Mouse (Mus musculus): Measurements from ENCODE around the gene Tmbim1. TPM values are rescaled to one million over a fixed set of nuclear protein-coding genes. Genes with fewer than 3 reads are reported as not detected.

The Tmbim1 gene
- polyA plus RNA-seq, 2 experiments: 41.7 to 48.0 TPM

DNA sequence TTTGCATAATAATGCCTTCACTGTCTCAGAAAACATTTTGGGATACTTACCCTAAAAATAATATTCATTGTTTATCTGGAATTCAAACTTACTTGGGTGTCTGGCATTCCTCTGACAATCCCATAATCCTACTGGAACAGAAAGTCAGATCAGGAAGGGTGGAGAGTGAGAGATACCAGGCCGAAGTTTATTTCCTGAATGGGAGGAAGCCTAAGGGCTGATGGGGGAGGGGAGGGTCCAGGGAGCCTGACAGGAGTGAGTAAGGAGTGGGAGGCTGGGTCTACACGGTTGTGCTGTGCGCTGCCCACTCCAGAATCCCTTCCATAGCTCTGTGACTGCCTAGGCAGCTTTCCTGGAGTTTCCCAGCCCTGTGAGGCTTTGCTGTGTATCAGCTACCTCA is 4.3 kb upstream of the Tmbim1 start:
- 21% methylated on average over 3 of the region's 3 CpGs for WGBS
- Histone ChIP-seq H3K4me3 (replicated peaks; ENCODE audit: low read length) (no peak overlapping the region), H3K4me2 (replicated peaks; ENCODE audit: low read depth, low read length, severe bottlenecking) (no peak overlapping the region), H3K36me3 (ENCODE audit: control insufficient read depth, insufficient read depth, low read length) (no peaks in the 10 kb centered on the region), H3K4me1 (ENCODE audit: control insufficient read depth, insufficient read depth, low read length) (no peaks in the 10 kb centered on the region), H3K9ac (ENCODE audit: low read depth, low read length, severe bottlenecking) (no peak overlapping the region), H3K27ac (replicated peaks; ENCODE audit: low read depth, low read length) (no peak overlapping the region), H3K9me3 (ENCODE audit: control insufficient read depth, low read length) (no peaks in the 10 kb centered on the region), H3K27me3 (ENCODE audit: control insufficient read depth, insufficient read depth, low read length) (no peaks in the 10 kb centered on the region)
- ATAC-seq (ENCODE audit: low FRiP score, low read depth) (no peak), DNase-seq (ENCODE audit: low spot score) (no peak)
- no peak for TF ChIP-seq POLR2A (IDR thresholded peaks at IDR 0.05; ENCODE audit: borderline replicate concordance, extremely low read depth, insufficient read depth, insufficient read length)

DNA sequence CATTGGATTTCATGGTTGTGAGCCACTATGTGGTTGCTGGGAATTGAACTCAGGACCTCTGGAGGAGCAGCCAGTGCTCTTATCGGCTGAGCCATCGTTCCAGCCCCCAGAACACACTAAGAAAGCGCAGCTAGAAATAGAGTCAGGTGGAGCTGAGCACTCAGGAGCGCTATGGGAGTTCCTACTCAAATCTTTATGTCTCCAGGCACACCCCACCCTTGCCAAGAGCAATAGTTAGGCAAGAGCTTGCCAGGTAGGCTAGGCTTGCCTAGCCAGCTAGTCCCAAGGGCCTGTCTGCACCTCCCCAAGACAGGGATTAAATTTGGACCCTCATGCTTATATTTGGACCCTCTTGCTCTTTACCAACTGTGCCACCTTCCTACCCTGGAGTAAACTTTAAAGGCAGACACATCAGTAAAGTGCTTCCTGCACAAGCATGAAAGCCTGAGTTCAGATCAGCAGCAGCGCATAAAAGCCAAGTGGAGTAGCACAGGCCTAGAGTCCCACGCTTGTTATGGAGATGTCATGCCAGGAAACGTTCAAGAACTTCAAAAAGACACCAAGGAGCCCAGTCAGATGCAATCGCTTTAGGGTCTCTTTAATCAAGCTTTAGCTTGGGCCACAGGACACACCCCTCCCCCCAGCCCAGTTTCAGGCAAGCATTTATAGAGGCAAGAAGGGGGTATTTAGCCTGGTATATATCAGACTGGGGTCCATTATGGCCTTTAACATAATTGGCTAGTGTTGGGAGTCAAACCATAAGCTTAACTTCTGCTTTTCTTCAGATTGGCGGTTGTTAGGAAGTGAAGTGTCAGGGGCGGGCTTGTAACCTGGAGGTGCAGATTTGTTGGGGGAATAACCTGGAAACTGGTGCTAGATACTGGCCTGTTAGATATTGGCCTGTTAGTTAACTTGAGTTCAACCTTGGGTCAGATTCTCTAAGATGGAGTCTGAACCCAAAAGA is 2.9 kb upstream of the Tmbim1 start:
- Histone ChIP-seq H3K27ac (replicated peaks; ENCODE audit: low read depth, low read length) (no peak overlapping the region), H3K27me3 (ENCODE audit: control insufficient read depth, insufficient read depth, low read length) (no peaks in the 10 kb centered on the region), H3K9ac (ENCODE audit: low read depth, low read length, severe bottlenecking) (no peak overlapping the region), H3K4me2 (replicated peaks; ENCODE audit: low read depth, low read length, severe bottlenecking) (no peak overlapping the region), H3K9me3 (ENCODE audit: control insufficient read depth, low read length) (no peaks in the 10 kb centered on the region), H3K4me1 (ENCODE audit: control insufficient read depth, insufficient read depth, low read length) (no peaks in the 10 kb centered on the region), H3K4me3 (replicated peaks; ENCODE audit: low read length) (no peak overlapping the region), H3K36me3 (ENCODE audit: control insufficient read depth, insufficient read depth, low read length) (no peaks in the 10 kb centered on the region)
- TF ChIP-seq POLR2A (IDR thresholded peaks at IDR 0.05; ENCODE audit: borderline replicate concordance, extremely low read depth, insufficient read depth, insufficient read length): no peak
- ATAC-seq (ENCODE audit: low FRiP score, low read depth) (no peak), DNase-seq (ENCODE audit: low spot score) (no peak)
- 57% methylated on average over 10 of the region's 10 CpGs for WGBS

DNA sequence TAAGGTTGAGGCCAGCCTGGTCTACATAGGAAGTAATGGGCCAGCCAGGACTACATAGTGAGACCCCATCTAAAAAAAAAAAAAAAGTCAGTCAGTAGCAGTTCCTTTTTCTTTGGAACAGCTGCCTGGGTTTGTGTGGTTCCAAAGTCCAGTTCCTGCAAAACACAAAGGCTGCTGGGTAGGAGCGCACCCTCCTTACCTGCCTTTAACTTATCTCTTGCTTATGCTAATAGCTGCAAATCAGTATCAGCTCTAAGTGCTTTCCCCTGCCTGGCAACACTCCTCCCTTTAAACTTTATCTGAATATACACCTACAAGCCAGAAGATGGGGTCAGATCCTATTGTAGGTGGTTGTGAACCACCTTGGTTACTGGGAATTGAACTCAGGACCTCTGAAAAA is 1.7 kb upstream of the Tmbim1 start:
- DNase-seq (ENCODE audit: low spot score) (no peak), ATAC-seq (ENCODE audit: low FRiP score, low read depth) (no peak)
- Histone ChIP-seq H3K27me3 (ENCODE audit: control insufficient read depth, insufficient read depth, low read length) (no peaks in the 10 kb centered on the region), H3K9ac (ENCODE audit: low read depth, low read length, severe bottlenecking) (no peak overlapping the region), H3K4me3 (replicated peaks; ENCODE audit: low read length) (no peak overlapping the region), H3K36me3 (ENCODE audit: control insufficient read depth, insufficient read depth, low read length) (no peaks in the 10 kb centered on the region), H3K4me2 (replicated peaks; ENCODE audit: low read depth, low read length, severe bottlenecking) (no peak overlapping the region), H3K4me1 (ENCODE audit: control insufficient read depth, insufficient read depth, low read length) (peaks cover 6% of the 10 kb centered on the region), H3K27ac (replicated peaks; ENCODE audit: low read depth, low read length) (no peak overlapping the region), H3K9me3 (ENCODE audit: control insufficient read depth, low read length) (no peaks in the 10 kb centered on the region)
- TF ChIP-seq POLR2A (IDR thresholded peaks at IDR 0.05; ENCODE audit: borderline replicate concordance, extremely low read depth, insufficient read depth, insufficient read length): no peak
- WGBS: 100% methylated on average over 1 of the region's 1 CpGs

DNA sequence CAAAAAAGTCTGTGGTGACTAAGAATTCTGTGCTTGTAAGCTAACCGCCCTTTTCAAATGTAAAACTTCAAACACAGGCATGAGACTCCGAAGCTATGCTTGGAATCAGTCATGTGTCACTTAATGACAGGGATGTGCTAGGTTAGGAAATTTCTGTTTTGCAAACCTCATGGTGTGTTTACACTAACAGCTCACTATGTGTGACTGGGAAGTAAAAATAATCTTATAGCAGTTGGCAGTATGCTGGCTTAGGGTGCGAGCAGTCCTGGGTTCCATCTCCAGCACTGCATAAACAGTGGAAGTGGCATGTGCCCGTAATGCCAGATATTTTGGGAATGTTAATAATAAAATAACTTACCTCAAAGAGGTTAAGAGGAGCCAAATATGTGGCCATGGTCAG is 476 bp downstream of the Tmbim1 start:
- Histone ChIP-seq H3K4me2 (replicated peaks; ENCODE audit: low read depth, low read length, severe bottlenecking) (no peak overlapping the region), H3K9ac (ENCODE audit: low read depth, low read length, severe bottlenecking) (no peak overlapping the region), H3K27ac (replicated peaks; ENCODE audit: low read depth, low read length) (no peak overlapping the region), H3K4me1 (ENCODE audit: control insufficient read depth, insufficient read depth, low read length) (peaks cover 6% of the 10 kb centered on the region), H3K36me3 (ENCODE audit: control insufficient read depth, insufficient read depth, low read length) (no peaks in the 10 kb centered on the region), H3K9me3 (ENCODE audit: control insufficient read depth, low read length) (no peaks in the 10 kb centered on the region), H3K27me3 (ENCODE audit: control insufficient read depth, insufficient read depth, low read length) (no peaks in the 10 kb centered on the region), H3K4me3 (replicated peaks; ENCODE audit: low read length) (no peak overlapping the region)
- DNase-seq (ENCODE audit: low spot score): no peak
- no peak for TF ChIP-seq POLR2A (IDR thresholded peaks at IDR 0.05; ENCODE audit: borderline replicate concordance, extremely low read depth, insufficient read depth, insufficient read length)
- 57% methylated on average over 4 of the region's 4 CpGs for WGBS
- ATAC-seq (ENCODE audit: low FRiP score, low read depth): no peak

DNA sequence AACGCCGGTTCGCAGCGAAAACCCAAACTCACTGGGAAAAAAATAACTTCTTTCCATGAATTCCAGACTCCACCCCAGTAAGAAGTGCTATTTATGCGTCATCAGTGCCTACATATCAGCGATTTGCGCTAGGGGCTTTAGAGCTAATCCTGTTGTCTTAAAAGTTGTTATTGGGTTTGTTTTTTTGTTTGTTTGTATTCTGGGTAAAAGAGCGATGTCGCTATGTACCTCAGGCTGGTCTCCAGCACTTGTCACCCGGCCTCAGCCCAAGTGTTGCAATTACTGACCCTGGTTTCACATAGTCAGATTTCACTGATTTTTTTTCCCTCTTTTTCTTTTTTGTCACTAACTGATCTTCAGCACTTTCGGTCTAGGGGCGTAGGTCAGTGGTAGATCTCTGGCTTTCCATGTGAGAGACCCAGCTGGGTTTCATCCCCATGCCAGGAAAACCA is 1.1 kb downstream of the Tmbim1 start:
- Histone ChIP-seq H3K27ac (replicated peaks; ENCODE audit: low read depth, low read length) (peak overlapping the region; percentile 88), H3K4me1 (ENCODE audit: control insufficient read depth, insufficient read depth, low read length) (peaks cover 6% of the 10 kb centered on the region), H3K9ac (ENCODE audit: low read depth, low read length, severe bottlenecking) (peak overlapping the region; percentile 87), H3K4me2 (replicated peaks; ENCODE audit: low read depth, low read length, severe bottlenecking) (peak overlapping the region; percentile 73), H3K36me3 (ENCODE audit: control insufficient read depth, insufficient read depth, low read length) (no peaks in the 10 kb centered on the region), H3K9me3 (ENCODE audit: control insufficient read depth, low read length) (no peaks in the 10 kb centered on the region), H3K4me3 (replicated peaks; ENCODE audit: low read length) (peak overlapping the region; percentile 74), H3K27me3 (ENCODE audit: control insufficient read depth, insufficient read depth, low read length) (no peaks in the 10 kb centered on the region)
- ATAC-seq (ENCODE audit: low FRiP score, low read depth) (no peak; the same call in 1 of the 2 replicates), DNase-seq (ENCODE audit: low spot score) (peak; percentile 46)
- no peak; the same call in 1 of the 2 replicates for TF ChIP-seq POLR2A (IDR thresholded peaks at IDR 0.05; ENCODE audit: borderline replicate concordance, extremely low read depth, insufficient read depth, insufficient read length)
- WGBS: 2% methylated on average over 12 of the region's 12 CpGs
